Mouse (Mus musculus) heart, adult 9 months (tissue): ENCODE results near the gene 1700016D06Rik.
"Not testable (repeated sequence)": the region's sequence is repeated elsewhere in the genome, so short reads cannot be mapped to it uniquely, and the experiment has no call there.

Source experiments
- DNase-seq, 2 experiments: peaks; one replicate each; pipeline ENCODE4 v3.0.0; 2022; ENCODE audit warnings: low spot score in 2 of 2

The 1700016D06Rik gene

GRCm38 (mm10) chr8:11701428-11701827 is 565 bp upstream of the 1700016D06Rik start:
- DNase-seq = no peak

- peak; percentile 15 to 53 for DNase-seq
Observed at GRCm38 (mm10) chr8:11700060-11701032, 517 bp downstream of the 1700016D06Rik start.

- no peak for DNase-seq
Observed at GRCm38 (mm10) chr8:11699442-11700001, 1.3 kb downstream of the 1700016D06Rik start.

GRCm38 (mm10) chr8:11697467-11697866 is 3.4 kb downstream of the 1700016D06Rik start:
- no peak for DNase-seq

- no peak for DNase-seq
Observed at GRCm38 (mm10) chr8:11696176-11696575, 4.7 kb downstream of the 1700016D06Rik start.

- DNase-seq = no peak
Observed at GRCm38 (mm10) chr8:11693972-11694371, 6.9 kb downstream of the 1700016D06Rik start.

GRCm38 (mm10) chr8:11692455-11692854 is 8.4 kb downstream of the 1700016D06Rik start:
- DNase-seq = no peak

GRCm38 (mm10) chr8:11691761-11692160 is 9.1 kb downstream of the 1700016D06Rik start:
- peak in 1 of 2 experiments; percentile 32 for DNase-seq

- DNase-seq = no peak
Observed at GRCm38 (mm10) chr8:11691284-11691683, 9.6 kb downstream of the 1700016D06Rik start.

GRCm38 (mm10) chr8:11689945-11690344 is 10.9 kb downstream of the 1700016D06Rik start:
- DNase-seq = no peak

- DNase-seq = no peak
Observed at GRCm38 (mm10) chr8:11687251-11687650, 13.6 kb downstream of the 1700016D06Rik start.

- DNase-seq = no peak
Observed at GRCm38 (mm10) chr8:11684558-11684957, 16.3 kb downstream of the 1700016D06Rik start.

- DNase-seq = no peak
Observed at GRCm38 (mm10) chr8:11668308-11668707, 32.6 kb downstream of the 1700016D06Rik start.

- not testable (repeated sequence) for DNase-seq
Observed at GRCm38 (mm10) chr8:11666023-11666716, 34.7 kb downstream of the 1700016D06Rik start.

- DNase-seq = no peak
Observed at GRCm38 (mm10) chr8:11661969-11662368, 38.9 kb downstream of the 1700016D06Rik start.

- no peak for DNase-seq
Observed at GRCm38 (mm10) chr8:11650021-11650420, 50.8 kb downstream of the 1700016D06Rik start.

GRCm38 (mm10) chr8:11643123-11643522 is 57.7 kb downstream of the 1700016D06Rik start:
- DNase-seq = no peak

- DNase-seq = no peak
Observed at GRCm38 (mm10) chr8:11640606-11641005, 60.3 kb downstream of the 1700016D06Rik start.

GRCm38 (mm10) chr8:11637531-11637930 is 63.3 kb downstream of the 1700016D06Rik start:
- DNase-seq = no peak

- DNase-seq = peak; percentile 81 to 86
Observed at GRCm38 (mm10) chr8:11636324-11637057, 64.4 kb downstream of the 1700016D06Rik start.

- peak; percentile 95 to 96 for DNase-seq
Observed at GRCm38 (mm10) chr8:11635611-11636081, 65.2 kb downstream of the 1700016D06Rik start, which contains the start of gene Ankrd10. Ankrd10 (minus strand) TSS chr8:11635757.
